Mouse (Mus musculus) brown adipose tissue, adult 24 weeks (tissue): ENCODE measurements around the gene Gm28102. TPM values are rescaled to one million over a fixed set of nuclear protein-coding genes. Genes with fewer than 3 reads are reported as not detected.
"Not testable (repeated sequence)": the region's sequence is repeated elsewhere in the genome, so short reads cannot be mapped to it uniquely, and the experiment has no call there.

Source experiments
- H3K27ac ChIP-seq: fragments of 200-500 bp; replicated peaks from 2 replicates; pipeline ENCODE4 v1.5.1; 2012; ENCODE audit warnings: low read depth, mild to moderate bottlenecking, low read length
- H3K4me1 ChIP-seq: fragments of 200-500 bp; 2 replicates; pipeline ENCODE4 v1.6.1; 2012; ENCODE audit warnings: low read length, mixed read lengths; ENCODE audit not compliant: control insufficient read depth, insufficient read depth, insufficient read length
- H3K4me3 ChIP-seq: fragments of 200-500 bp; 2 replicates; pipeline ENCODE4 v1.5.1; 2012; ENCODE audit warnings: low read depth, mild to moderate bottlenecking, low read length, moderate library complexity; ENCODE audit not compliant: insufficient read depth
- polyA plus RNA-seq: library from polyadenylated mRNA; stranded (reverse); fragments of >200 nt; gene quantifications from 2 replicates; pipeline ENCODE4 v1.2.4, GENCODE M21; 2012; ENCODE audit not compliant: missing spikeins, insufficient read depth, insufficient read length

The Gm28102 gene
- polyA plus RNA-seq: not detected in 2 replicates

GRCm38 (mm10) chrY:88053015-88053414, at the start of gene Gm28102:
Gene Gm28102 (plus strand): TSS chrY:88053315.
- not testable (repeated sequence) for H3K4me1 ChIP-seq, H3K4me3 ChIP-seq, H3K27ac ChIP-seq
